Mouse (Mus musculus): ENCODE measurements around the gene Cul1. TPM values are rescaled to one million over a fixed set of nuclear protein-coding genes. Genes with fewer than 3 reads are reported as not detected.

The Cul1 gene
- polyA plus RNA-seq, 1 experiment from 2014 or later, result 132 TPM

DNA sequence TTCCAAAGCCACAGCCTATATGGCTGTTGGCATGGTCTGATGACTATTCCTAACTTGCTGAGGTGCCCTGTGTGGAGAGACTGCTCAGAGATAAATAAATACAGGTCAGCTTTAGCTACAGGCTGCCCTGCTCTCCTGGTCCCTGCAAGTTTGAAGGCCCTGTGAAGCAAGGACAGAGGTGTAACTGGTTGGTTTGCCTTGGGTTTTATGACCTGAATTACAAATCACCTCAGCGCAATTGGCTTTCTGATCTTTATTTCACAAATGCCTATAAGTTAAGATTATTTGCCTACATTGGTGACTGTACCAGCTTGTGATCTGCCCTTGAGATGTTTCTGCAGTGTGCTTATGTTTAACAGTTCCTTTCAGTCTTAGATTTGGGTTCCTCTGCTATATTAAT is 28.8 kb downstream of the Cul1 start:
- ATAC-seq (ENCODE audit: insufficient number of reproducible peaks, low FRiP score), result no peak
- no peak overlapping the region for H3K9ac ChIP-seq
- H3K4me1 ChIP-seq (replicated peaks), result 0 out of 2 replicates have a peak, but pooled peaks cover 8% of the 10 kb centered on the region
- peaks cover 5% of the 10 kb centered on the region; the same call in 1 of the 2 replicates for H3K36me3 ChIP-seq
- H3K4me2 ChIP-seq, result no peak overlapping the region
- no peaks in the 10 kb centered on the region for H3K27me3 ChIP-seq (replicated peaks)
- H3K4me3 ChIP-seq, result no peak overlapping the region
- WGBS, result 97% methylated on average over 1 of the region's 1 CpGs
- H3K27ac ChIP-seq (ENCODE audit: poor library complexity, severe bottlenecking), result no peak overlapping the region
- H3K9me3 ChIP-seq (replicated peaks), result no peaks in the 10 kb centered on the region

DNA sequence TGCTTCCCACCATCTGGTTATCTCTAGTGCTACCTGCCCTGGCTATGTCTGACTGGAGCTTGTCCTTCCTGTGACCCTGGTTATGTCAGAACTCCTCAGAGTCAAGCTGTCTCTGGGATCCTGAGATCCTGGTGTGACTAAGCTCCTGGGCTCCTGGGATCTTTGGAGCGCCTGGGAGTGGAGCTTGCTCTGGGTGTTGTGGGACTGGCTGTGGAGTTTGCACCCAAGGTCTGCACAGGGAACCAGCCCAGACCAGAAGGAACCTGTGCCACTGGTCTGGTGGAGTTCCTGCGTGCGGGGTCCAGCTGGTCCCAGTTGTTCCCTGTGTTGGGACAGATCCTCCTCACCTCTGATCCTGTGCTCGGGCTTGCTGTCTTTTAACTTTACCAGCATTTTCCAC is 41.4 kb downstream of the Cul1 start:
- 82% methylated on average over 4 of the region's 4 CpGs for WGBS
- Histone ChIP-seq H3K27me3 (replicated peaks) (no peaks in the 10 kb centered on the region), H3K27ac (ENCODE audit: poor library complexity, severe bottlenecking) (no peak overlapping the region), H3K9ac (no peak overlapping the region), H3K36me3 (0 out of 2 replicates have a peak, but pooled peaks cover 10% of the 10 kb centered on the region), H3K4me1 (replicated peaks) (peaks cover 5% of the 10 kb centered on the region), H3K9me3 (replicated peaks) (no peaks in the 10 kb centered on the region), H3K4me2 (no peak overlapping the region), H3K4me3 (no peak overlapping the region)
- no peak for ATAC-seq (ENCODE audit: insufficient number of reproducible peaks, low FRiP score)

DNA sequence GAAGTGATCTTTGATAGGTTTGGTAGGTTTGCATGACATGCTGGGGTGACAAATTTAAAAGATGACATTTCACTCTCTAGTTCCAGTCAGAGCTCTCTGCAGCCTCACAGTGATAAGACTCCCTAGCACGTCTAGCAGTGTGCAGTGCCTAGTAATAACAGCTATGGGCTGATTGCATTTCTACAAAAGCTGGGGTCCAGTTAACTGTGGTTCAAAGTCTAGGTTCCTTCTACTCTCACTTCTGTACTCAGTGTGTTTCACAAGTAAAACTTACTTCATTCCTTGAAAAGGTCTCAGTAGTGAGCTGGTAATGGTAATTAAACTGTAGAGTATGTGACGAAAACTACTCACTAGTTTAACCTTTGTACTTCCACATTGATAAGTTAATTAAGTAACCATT is 66.8 kb downstream of the Cul1 start:
- no peak overlapping the region for H3K27ac ChIP-seq (ENCODE audit: poor library complexity, severe bottlenecking)
- H3K4me3 ChIP-seq, result no peak overlapping the region
- no peaks in the 10 kb centered on the region for H3K27me3 ChIP-seq (replicated peaks)
- H3K9ac ChIP-seq, result no peak overlapping the region
- no peak for ATAC-seq (ENCODE audit: insufficient number of reproducible peaks, low FRiP score)
- peaks cover 89% of the 10 kb centered on the region for H3K36me3 ChIP-seq
- H3K9me3 ChIP-seq (replicated peaks), result no peaks in the 10 kb centered on the region
- WGBS, result 79% methylated on average over 2 of the region's 2 CpGs
- no peak overlapping the region for H3K4me2 ChIP-seq
- H3K4me1 ChIP-seq (replicated peaks), result no peaks in the 10 kb centered on the region

DNA sequence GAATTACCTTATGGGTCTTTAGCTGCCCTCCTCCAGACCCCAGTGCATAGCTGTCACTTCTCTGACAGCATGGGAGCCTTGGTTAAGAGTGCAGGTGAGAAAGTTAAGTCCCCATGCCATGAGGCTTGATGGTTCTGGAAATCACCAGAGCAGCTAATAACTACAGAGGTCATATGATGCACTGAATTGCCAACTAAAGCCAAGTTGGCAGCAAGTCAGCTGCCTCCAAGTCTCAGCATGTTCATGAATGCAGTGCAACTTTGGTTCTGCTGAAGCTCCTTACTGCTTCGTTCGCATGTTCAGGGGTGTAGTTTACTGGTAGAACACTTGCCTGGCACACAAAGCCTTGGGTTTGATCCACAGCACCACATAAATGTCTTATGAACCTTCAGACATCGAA is 69.2 kb downstream of the Cul1 start:
- no peaks in the 10 kb centered on the region for H3K4me1 ChIP-seq (replicated peaks)
- no peak for ATAC-seq (ENCODE audit: insufficient number of reproducible peaks, low FRiP score)
- WGBS, result 93% methylated on average over 3 of the region's 3 CpGs
- no peaks in the 10 kb centered on the region for H3K27me3 ChIP-seq (replicated peaks)
- no peaks in the 10 kb centered on the region for H3K9me3 ChIP-seq (replicated peaks)
- H3K4me3 ChIP-seq, result no peak overlapping the region
- H3K9ac ChIP-seq, result no peak overlapping the region
- peaks cover 88% of the 10 kb centered on the region for H3K36me3 ChIP-seq
- H3K4me2 ChIP-seq, result no peak overlapping the region
- H3K27ac ChIP-seq (ENCODE audit: poor library complexity, severe bottlenecking), result no peak overlapping the region

- WGBS, result 83% methylated on average over 2 of the region's 2 CpGs
- Histone ChIP-seq H3K36me3 (peaks cover 86% of the 10 kb centered on the region), H3K9ac (no peak overlapping the region), H3K4me2 (no peak overlapping the region), H3K9me3 (replicated peaks) (no peaks in the 10 kb centered on the region), H3K27me3 (replicated peaks) (no peaks in the 10 kb centered on the region), H3K4me3 (no peak overlapping the region), H3K27ac (ENCODE audit: poor library complexity, severe bottlenecking) (no peak overlapping the region), H3K4me1 (replicated peaks) (no peaks in the 10 kb centered on the region)
- no peak for ATAC-seq (ENCODE audit: insufficient number of reproducible peaks, low FRiP score)
Observed at GRCm38 (mm10) chr6:47525041-47525440, 71.8 kb downstream of the Cul1 start.

DNA sequence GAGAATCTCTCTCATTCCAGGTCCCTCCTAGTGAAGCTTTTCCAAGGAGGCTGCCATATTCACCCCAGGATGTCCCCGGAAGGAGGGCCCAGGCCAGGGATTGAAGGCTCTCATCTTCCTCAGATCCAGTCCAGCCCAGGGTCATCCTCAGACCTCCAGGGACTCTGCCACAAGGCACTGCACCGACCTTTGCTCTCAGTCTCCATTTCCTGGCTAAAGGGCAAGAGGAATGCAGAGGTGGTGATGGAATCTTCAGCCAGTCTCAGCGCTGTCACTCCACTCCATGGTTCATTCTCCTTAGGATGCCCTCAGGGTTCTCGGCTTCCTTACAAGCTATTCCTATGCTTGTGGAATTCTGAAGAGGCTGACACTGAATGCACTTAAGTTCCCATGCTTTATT is 73.2 kb downstream of the Cul1 start:
- H3K27me3 ChIP-seq (replicated peaks), result no peaks in the 10 kb centered on the region
- no peak overlapping the region for H3K4me3 ChIP-seq
- no peaks in the 10 kb centered on the region for H3K9me3 ChIP-seq (replicated peaks)
- H3K36me3 ChIP-seq, result peaks cover 87% of the 10 kb centered on the region
- H3K9ac ChIP-seq, result no peak overlapping the region
- no peak for ATAC-seq (ENCODE audit: insufficient number of reproducible peaks, low FRiP score)
- WGBS, result 77% methylated on average over 4 of the region's 4 CpGs
- no peak overlapping the region for H3K27ac ChIP-seq (ENCODE audit: poor library complexity, severe bottlenecking)
- H3K4me2 ChIP-seq, result no peak overlapping the region
- no peaks in the 10 kb centered on the region for H3K4me1 ChIP-seq (replicated peaks)

GRCm38 (mm10) chr6:47527129-47527528 is 73.9 kb downstream of the Cul1 start:
- no peak for ATAC-seq (ENCODE audit: insufficient number of reproducible peaks, low FRiP score)
- H3K27ac ChIP-seq (ENCODE audit: poor library complexity, severe bottlenecking), result no peak overlapping the region
- 90% methylated on average over 2 of the region's 2 CpGs for WGBS
- H3K36me3 ChIP-seq, result peaks cover 84% of the 10 kb centered on the region
- H3K9ac ChIP-seq, result no peak overlapping the region
- H3K9me3 ChIP-seq (replicated peaks), result no peaks in the 10 kb centered on the region
- H3K4me3 ChIP-seq, result no peak overlapping the region
- H3K4me1 ChIP-seq (replicated peaks), result no peaks in the 10 kb centered on the region
- H3K4me2 ChIP-seq, result no peak overlapping the region
- no peaks in the 10 kb centered on the region for H3K27me3 ChIP-seq (replicated peaks)

GRCm38 (mm10) chr6:47527655-47528054 is 74.5 kb downstream of the Cul1 start:
- Histone ChIP-seq H3K27me3 (replicated peaks) (no peaks in the 10 kb centered on the region), H3K4me2 (no peak overlapping the region), H3K4me1 (replicated peaks) (peaks cover 4% of the 10 kb centered on the region; the same call in 1 of the 2 replicates), H3K36me3 (peaks cover 84% of the 10 kb centered on the region), H3K27ac (ENCODE audit: poor library complexity, severe bottlenecking) (no peak overlapping the region), H3K9ac (no peak overlapping the region), H3K9me3 (replicated peaks) (no peaks in the 10 kb centered on the region), H3K4me3 (no peak overlapping the region)
- 51% methylated on average over 1 of the region's 1 CpGs for WGBS
- no peak for ATAC-seq (ENCODE audit: insufficient number of reproducible peaks, low FRiP score)

DNA sequence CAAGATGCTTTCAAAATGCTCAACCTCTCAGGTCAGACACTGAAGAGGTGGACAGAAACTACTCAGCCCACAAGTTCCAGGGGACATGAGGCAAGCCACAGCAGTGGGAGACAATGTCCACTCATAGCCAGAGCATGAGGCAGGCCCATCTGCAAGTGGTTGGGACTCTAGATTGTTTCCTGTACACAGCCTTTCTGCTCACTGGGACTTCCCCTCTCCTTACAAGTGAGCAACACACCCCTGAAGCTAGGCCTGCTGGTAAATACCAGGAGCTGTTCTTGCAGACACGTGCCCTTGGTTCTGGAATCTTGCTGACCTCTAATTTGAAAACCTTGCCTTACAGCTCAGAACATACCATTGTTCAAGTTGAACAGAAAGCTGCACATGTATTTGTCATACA is 79.3 kb downstream of the Cul1 start:
- ATAC-seq (ENCODE audit: insufficient number of reproducible peaks, low FRiP score), result no peak
- H3K27ac ChIP-seq (ENCODE audit: poor library complexity, severe bottlenecking), result no peak overlapping the region
- no peaks in the 10 kb centered on the region for H3K27me3 ChIP-seq (replicated peaks)
- no peak overlapping the region for H3K4me3 ChIP-seq
- H3K4me1 ChIP-seq (replicated peaks), result peaks cover 4% of the 10 kb centered on the region; the same call in 1 of the 2 replicates
- no peak overlapping the region for H3K4me2 ChIP-seq
- 40% methylated on average over 1 of the region's 1 CpGs for WGBS
- H3K36me3 ChIP-seq, result peaks cover 63% of the 10 kb centered on the region
- no peaks in the 10 kb centered on the region for H3K9me3 ChIP-seq (replicated peaks)
- H3K9ac ChIP-seq, result no peak overlapping the region

DNA sequence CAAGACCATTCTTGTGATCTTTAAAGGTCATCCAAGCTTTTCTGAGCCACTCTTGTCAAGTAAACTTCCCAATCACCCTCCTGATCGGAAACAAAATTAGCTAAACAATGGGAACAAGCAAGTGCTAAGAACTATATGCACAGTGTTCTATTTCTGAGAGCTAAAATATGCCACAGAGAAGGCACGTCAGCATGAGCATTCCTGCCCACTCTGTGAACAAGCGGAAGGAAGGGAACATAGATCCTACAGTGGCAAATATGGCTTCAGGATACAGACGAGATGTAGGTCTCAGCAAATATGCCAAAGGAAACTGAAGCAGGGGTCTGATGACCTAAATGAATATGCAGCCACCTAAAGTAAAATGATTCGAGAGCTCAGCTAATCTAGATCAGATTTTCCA is 82.1 kb downstream of the Cul1 start:
- H3K9ac ChIP-seq, result no peak overlapping the region
- WGBS, result 84% methylated on average over 5 of the region's 5 CpGs
- no peaks in the 10 kb centered on the region for H3K27me3 ChIP-seq (replicated peaks)
- H3K4me2 ChIP-seq, result no peak overlapping the region
- H3K4me1 ChIP-seq (replicated peaks), result peaks cover 4% of the 10 kb centered on the region; the same call in 1 of the 2 replicates
- peaks cover 46% of the 10 kb centered on the region for H3K36me3 ChIP-seq
- H3K9me3 ChIP-seq (replicated peaks), result no peaks in the 10 kb centered on the region
- H3K4me3 ChIP-seq, result no peak overlapping the region
- no peak for ATAC-seq (ENCODE audit: insufficient number of reproducible peaks, low FRiP score)
- no peak overlapping the region for H3K27ac ChIP-seq (ENCODE audit: poor library complexity, severe bottlenecking)

DNA sequence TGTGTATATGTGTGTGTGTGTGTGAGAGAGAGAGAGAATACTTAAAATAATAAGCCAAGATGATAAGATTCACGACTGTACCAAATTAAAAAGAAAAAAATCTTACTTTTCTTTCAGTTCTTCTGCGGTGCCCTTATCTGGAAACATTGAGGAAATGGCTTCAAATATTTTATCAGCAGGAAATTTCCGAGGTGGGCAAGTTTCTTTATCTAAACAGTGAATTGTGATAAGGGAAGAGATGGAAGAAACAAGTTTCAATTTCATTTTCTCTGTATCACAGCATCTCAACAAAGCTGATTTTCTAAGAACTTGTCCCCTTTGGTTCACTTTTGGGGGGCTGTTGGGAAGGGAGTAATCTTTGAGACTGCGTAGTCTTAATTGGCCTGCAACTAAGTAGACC is 99.1 kb downstream of the Cul1 start:
- H3K27me3 ChIP-seq (replicated peaks), result no peaks in the 10 kb centered on the region
- no peaks in the 10 kb centered on the region for H3K4me1 ChIP-seq (replicated peaks)
- no peak overlapping the region for H3K4me3 ChIP-seq
- no peaks in the 10 kb centered on the region for H3K9me3 ChIP-seq (replicated peaks)
- WGBS, result 64% methylated on average over 4 of the region's 4 CpGs
- ATAC-seq (ENCODE audit: insufficient number of reproducible peaks, low FRiP score), result no peak
- peaks cover 63% of the 10 kb centered on the region for H3K36me3 ChIP-seq
- no peak overlapping the region for H3K9ac ChIP-seq
- H3K4me2 ChIP-seq, result no peak overlapping the region
- no peak overlapping the region for H3K27ac ChIP-seq (ENCODE audit: poor library complexity, severe bottlenecking)

DNA sequence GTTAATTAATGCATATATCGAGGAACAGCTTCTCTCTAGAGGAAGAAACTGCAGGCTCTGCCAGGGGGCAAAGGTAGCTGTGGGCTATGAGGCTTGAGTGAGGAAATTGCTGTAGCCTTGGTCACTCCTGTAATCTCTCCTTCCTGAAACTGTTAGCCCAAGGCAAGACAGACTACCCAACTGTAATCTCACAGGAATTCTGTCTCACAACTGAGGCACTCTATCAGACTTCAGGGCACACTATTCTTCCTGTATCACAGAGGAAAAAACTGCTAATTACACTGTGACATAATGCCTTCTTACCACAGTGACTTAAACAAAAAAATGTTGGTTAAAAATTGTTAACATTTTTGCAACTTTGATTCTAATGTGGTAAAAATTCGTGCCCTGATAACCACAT is 106.1 kb downstream of the Cul1 start:
- Histone ChIP-seq H3K27ac (ENCODE audit: poor library complexity, severe bottlenecking) (no peak overlapping the region), H3K36me3 (peaks cover 53% of the 10 kb centered on the region), H3K4me3 (no peak overlapping the region), H3K4me2 (no peak overlapping the region), H3K27me3 (replicated peaks) (no peaks in the 10 kb centered on the region), H3K9me3 (replicated peaks) (no peaks in the 10 kb centered on the region), H3K4me1 (replicated peaks) (peaks cover 5% of the 10 kb centered on the region; the same call in 1 of the 2 replicates), H3K9ac (no peak overlapping the region)
- ATAC-seq (ENCODE audit: insufficient number of reproducible peaks, low FRiP score), result no peak
- 75% methylated on average over 2 of the region's 2 CpGs for WGBS
